Mouse (Mus musculus) kidney, adult 8-10 months (tissue): Measurements from ENCODE around the gene Ccdc3.
"Not testable (repeated sequence)": the region's sequence is repeated elsewhere in the genome, so short reads cannot be mapped to it uniquely, and the experiment has no call there.

Experiments
- DNase-seq, 2 experiments: peaks; one replicate each; pipeline ENCODE4 v3.0.0; 2022

Ccdc3 gene

GRCm38 (mm10) chr2:5219206-5219605 lies 81.6 kb downstream of the Ccdc3 start:
- DNase-seq, result peak; percentile 72 to 84

GRCm38 (mm10) chr2:5219847-5220375 lies 82.3 kb downstream of the Ccdc3 start:
- no peak for DNase-seq

- no peak for DNase-seq
Observed at GRCm38 (mm10) chr2:5222571-5222970, 85.0 kb downstream of the Ccdc3 start.

- DNase-seq, result no peak
Observed at GRCm38 (mm10) chr2:5236846-5237482, 99.4 kb downstream of the Ccdc3 start.

GRCm38 (mm10) chr2:5237870-5238269 lies 100.3 kb downstream of the Ccdc3 start:
- no peak for DNase-seq

GRCm38 (mm10) chr2:5239492-5239891 lies 101.9 kb downstream of the Ccdc3 start:
- no peak for DNase-seq

GRCm38 (mm10) chr2:5241469-5241897 lies 103.9 kb downstream of the Ccdc3 start:
- peak; percentile 20 to 40 for DNase-seq

- not testable (repeated sequence) for DNase-seq
Observed at GRCm38 (mm10) chr2:5249199-5249598, 111.6 kb downstream of the Ccdc3 start.

GRCm38 (mm10) chr2:5249969-5250368 lies 112.4 kb downstream of the Ccdc3 start:
- no peak for DNase-seq

- peak in 1 of 2 experiments; percentile 25 for DNase-seq
Observed at GRCm38 (mm10) chr2:5258250-5258649, 120.7 kb downstream of the Ccdc3 start.

- no peak for DNase-seq
Observed at GRCm38 (mm10) chr2:5262279-5262678, 124.7 kb downstream of the Ccdc3 start.

GRCm38 (mm10) chr2:5267980-5268379 lies 130.4 kb downstream of the Ccdc3 start:
- DNase-seq, result no peak
